Mouse (Mus musculus): ENCODE measurements around the gene Fam84a. TPM values are rescaled to one million over a fixed set of nuclear protein-coding genes. Genes with fewer than 3 reads are reported as not detected.

Gene Fam84a
- total RNA-seq (2021): under 1 TPM; 0.16 to 0.32 TPM
- long read RNA-seq, experiment 1, full-length matches to known transcripts: 1 of 1 reads
- long read RNA-seq, experiment 1, partial matches to known transcripts: 0 of 1 reads
- long read RNA-seq, experiment 1, other reads (novel, unspliced or antisense): 0 of 1 reads
- long read RNA-seq, experiment 2, full-length matches to known transcripts: 1 of 1 reads
- long read RNA-seq, experiment 2, partial matches to known transcripts: 0 of 1 reads
- long read RNA-seq, experiment 2, other reads (novel, unspliced or antisense): 0 of 1 reads

DNA sequence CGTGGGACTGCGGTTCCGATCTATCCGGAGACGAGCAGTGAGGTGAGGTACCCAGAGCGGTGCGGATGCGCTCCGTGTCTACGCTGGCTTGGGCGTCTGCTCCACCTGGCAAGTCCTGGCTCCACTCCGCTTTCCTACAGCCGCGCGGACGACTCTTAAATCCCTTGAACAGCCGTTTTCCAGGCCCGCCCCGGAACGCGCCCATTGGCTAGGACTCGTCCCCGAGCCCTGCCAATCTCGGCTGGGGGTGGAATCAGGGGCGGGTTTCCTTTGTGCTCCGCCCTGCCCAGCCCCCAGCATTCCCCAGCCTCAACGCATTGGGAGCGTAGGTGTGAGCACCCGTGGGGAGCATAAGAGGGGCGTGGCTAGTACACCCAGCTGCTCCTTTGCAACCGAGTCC is at the start of gene Fam84a:
TSS of gene Fam84a (minus strand) at position 134 of the 400 bp plus-strand sequence.
- peak; percentile 76 for DNase-seq

DNA sequence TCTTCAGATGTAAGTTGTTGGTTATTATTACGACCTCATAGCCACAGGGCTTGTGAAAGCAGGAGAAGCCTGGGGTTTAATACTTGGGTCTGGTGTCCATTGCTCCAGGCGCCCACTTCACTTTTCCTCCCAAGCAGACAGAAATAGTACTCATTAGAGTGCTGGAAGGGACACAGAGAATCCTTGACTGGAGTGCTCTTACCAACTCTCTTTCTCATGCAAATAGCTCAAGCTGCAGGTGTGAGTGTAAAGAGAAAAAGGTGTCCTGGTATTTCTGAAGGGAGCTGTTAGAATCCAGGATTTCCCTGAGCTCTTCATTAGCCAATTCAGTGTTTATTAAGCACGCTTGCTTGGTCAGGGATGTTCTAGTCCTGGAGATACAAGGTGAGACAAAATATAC is 43.6 kb upstream of the Fam84a start:
- no peak for DNase-seq

DNA sequence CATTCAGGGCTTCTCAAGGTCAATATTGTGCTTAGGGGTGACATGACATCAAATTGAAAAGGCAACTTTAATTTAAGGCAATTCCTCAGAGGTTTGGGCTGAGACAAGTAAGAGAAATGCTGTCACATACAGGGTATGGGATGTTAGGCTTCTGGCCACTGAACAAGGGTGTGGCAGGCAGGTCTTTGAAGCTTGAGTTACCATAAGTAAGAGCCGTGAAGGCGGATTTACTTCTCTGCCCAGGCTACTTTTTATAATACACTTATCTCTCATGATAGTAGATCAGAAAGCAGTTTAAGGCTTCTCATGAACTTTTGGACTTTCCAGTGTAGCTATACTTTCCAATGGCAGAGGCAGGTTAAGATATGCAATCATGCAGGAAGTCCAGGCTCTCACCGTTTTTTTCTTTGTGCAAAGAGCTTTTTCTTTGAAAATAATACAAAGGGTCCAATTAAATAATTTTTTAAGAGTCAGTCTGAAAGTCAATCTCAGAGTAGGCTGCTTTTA is 34.9 kb upstream of the Fam84a start:
- no peak for DNase-seq

DNA sequence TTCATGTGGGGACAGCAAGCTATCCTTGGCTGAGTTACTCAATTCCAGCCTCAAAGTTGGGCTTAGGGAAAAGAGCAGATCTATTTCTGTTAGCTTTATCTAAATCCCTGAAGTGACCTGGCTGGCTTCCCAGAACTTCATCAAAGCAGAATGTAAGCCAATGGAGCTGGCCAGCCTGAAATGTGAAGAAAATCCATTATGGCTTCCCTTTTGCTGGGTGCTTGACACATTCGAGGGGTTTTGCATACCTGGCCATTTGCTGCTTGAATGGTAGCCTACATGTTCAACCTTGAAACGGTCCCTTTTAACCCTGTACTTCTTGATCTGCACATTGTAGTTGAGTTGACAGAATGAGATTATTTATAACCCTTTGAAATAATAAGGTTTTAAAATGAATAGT is 13.9 kb upstream of the Fam84a start:
- no peak for DNase-seq

DNA sequence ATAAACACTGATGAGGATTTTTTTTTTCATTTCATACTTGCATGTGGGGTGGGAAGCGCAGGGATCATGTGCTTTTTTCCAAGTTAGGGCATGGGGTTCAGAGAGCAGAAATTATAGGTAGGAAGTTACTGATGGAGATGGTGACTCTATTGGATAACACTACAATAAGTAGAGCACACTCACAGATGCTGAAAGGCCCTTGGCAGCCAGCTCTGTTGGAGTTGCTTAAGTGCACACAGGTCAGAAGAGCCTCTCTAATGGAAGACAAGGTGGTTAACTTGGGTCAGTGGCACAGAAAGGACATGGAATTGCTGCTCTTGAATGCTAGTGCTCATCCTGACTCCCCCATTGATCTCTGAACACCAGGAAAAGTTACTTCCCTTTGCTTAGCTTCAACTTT is 13.1 kb upstream of the Fam84a start:
- no peak for DNase-seq

DNA sequence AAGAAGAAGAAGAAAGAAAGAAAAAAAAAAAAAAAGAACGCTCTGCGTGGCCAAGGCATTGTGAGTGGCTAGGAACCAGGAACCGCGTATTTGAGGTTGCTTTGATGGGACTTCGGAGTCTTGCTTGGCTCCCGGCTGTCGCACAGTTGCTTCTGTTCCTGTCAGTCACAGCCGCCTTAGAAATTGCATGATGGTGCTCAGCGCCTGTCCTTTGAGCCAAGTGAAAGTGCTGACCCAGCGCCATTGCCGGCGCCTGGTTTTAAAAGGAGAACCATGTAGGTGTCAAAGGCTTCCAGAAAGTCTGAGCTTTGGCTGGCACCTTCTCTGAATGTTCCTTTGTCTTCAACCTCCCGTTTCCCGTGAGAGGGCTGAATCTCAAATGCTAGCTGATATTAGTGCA is 572 bp upstream of the Fam84a start:
- DNase-seq: peak; percentile 14

DNA sequence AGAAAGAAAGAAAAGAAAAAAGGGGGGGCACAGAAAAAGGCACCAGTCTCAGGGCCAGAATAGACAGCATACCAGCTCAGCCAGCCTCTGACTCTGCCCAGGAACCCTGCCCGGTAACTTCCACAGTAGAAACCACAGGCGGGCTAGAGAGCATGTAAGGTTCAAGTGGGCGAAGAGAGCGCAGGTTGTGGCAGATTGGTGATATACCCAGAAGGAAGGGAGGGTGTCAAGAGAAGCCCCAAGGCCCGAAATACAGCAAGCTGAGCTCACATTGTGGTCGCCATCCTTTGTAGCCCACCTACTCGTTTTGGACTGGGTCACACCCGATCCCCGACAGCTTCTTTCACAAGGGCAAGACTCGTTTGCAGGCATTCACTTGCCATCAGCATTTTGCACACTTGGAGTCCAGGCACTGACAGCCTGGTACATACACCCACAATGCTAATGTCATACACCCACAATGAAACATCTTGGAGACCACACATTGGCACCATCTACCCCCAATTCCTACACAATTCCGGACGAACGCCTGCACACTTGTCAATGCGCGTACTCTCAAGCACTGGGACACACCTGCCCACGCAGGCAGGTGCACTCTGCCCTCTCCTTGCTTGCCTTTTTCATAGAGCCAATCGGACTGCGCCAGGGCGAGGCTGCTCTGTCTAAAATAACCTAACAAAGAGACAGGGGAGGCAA is 770 bp downstream of the Fam84a start:
- DNase-seq: peak; percentile 3

DNA sequence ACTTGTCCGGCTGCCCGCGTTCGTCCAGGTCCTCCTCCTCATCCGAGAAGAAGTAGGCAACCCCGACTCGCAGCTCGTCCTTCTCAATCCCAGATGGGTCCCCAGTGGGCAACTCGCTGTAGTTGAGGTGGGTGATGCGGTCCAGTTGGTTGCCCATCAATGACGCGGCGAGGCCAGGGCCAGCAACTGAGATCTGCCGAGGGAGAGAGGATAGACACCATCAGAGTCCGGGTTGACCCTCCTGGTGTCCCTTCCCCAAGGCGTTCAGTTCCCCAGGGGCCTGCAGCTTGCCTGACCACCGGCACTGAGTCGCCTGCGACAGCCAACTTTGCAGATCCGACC is 1.3 kb downstream of the Fam84a start:
- DNase-seq: no peak

DNA sequence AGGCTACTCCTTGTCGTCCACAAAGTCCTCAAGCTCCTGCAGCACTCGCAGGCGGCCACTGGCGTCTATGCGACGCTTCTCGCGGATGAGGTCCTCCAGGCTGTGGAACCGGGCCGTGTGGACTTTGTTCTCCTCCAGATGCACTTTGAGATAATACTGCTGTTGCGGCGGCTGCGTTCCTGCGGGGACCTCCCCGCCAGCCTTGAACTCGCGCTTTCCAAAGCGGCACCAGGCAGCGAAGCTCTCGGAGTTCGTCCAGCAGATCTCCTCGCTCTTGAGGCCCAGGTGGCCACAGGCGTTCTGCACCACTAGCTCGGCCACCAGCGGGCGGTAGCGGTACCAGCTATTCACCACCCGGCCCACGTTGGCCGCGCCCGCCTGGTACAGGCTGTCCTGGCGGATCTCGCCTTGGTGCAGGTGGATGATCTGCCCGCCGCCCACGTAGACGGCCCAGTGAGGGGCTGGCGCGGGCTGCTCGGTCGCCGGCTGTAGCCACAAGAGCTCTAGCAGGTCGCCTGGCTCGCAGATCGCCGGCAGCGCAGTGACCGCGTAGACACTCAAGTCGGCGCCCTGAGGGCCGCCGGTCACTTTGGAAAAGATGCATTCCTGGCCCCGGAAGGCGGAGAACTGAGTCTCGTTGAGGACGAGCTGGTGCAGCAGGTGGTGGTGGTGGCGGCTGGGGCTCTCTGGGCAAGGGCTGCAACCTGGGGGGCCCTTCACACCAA is 1.8 kb downstream of the Fam84a start:
- DNase-seq: peak; percentile 39

DNA sequence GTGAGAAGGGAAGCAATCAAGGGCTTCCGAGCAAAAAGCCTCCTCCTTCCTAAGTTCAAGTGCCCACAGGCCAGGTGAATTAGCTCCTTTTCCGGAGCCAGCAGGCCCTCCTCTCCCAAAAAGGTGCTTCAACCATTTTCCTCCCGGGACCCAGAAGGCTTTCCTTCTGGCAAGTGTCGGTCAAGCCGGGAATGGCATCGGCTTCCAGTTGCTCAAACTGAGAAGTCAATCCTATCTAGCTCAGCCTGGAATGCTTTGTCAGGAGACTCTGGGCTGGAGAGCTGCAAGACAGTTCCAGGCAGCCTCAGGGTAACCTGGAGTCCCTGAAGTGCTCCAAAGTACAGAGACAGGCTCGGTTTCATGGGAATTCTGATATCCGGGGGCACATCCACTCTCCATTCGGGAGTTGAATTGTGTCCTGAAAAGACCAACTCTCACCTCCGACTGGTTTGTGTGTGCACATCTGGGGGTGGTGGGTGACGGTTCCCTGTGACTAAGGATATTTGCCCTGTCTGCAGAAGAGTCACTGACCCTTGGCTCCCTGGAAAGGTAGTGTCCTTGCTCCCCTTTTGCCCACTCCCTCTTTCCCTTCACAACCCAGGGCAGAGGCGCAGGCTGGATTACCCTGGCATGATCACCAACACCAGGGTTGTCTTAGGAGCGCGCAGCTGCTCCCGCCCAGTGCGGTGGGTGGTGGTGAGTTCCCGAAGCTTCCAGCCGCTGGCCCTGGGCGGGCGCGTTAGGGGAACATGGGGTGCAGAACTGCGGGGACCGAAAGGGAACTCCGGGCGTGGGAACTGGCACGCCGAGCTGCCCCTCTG is 2.6 kb downstream of the Fam84a start:
- DNase-seq: peak; percentile 11

DNA sequence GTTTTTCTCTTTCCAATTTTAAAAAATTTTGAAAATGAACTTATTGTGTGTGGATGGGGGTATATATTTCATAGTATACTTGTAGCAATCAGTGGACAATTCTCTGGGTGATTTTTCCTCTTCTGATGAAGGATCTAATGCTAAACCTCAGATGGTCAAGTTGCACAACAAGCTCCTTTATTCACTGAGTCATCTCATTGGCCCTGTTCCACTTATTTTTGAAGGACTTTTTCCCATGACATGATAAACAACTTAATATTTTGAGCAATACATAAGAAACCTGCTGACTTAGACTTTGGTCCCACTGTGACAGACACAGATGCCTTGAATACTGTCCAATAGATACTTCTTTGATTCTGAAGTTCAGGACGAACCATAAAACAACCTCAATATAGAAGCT is 14.8 kb downstream of the Fam84a start:
- no peak for DNase-seq

DNA sequence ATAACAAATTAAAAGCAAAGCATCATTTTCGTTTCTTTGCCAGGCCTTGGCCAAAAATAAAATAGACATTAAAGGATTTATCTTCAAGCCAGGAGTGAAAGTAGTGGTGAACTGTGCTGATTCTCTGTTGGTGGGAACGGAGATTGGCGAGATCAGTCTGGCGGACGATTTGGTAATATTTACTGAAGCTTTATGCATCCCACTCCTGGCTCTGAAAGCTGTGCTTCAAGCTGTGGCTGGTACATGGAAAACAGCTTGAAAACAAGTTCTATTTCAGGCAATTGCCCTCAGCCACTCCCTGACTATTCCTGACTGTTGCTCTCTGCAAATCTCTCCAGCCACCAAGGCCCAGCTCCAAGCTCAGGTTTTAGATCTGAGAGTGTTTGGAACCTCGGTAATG is 37.1 kb downstream of the Fam84a start:
- DNase-seq: no peak

DNA sequence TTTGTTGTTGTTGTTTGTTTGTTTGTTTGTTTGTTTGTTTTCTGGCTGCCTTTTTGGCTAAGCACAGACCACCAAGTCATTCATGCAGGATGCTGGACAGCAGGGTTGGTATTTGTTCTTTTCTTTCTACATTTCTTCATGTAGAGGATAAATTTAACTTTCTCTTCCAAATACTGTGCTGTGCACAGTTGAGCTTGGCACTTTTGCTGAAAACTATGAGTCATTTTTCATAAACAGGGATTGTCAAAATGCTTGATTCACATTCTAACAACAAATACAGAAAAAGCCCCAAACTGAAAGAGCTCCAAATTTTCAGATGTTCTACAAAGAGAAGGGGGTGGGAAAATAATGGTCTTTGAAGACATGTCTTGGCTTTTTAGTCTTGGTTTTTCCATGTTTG is 54.9 kb downstream of the Fam84a start:
- no peak for DNase-seq
